Mouse (Mus musculus) macrophage (primary cell): ENCODE data around the gene Slc15a5. TPM values are rescaled to one million over a fixed set of nuclear protein-coding genes. Genes with fewer than 3 reads are reported as not detected.

Source experiments
- H3K27ac ChIP-seq: fragments of 350-480 bp; formaldehyde crosslinking; 2 replicates; pipeline ENCODE4 v1.9.0; 2021
- H3K36me3 ChIP-seq: fragments of 350-480 bp; formaldehyde crosslinking; 2 replicates; pipeline ENCODE4 v1.9.0; 2021; ENCODE audit errors: inconsistent target
- H3K4me3 ChIP-seq: fragments of 350-480 bp; formaldehyde crosslinking; 2 replicates; pipeline ENCODE4 v1.9.0; 2021; ENCODE audit errors: inconsistent target
- H3K79me2 ChIP-seq: fragments of 350-480 bp; formaldehyde crosslinking; 2 replicates; pipeline ENCODE4 v1.9.0; 2021; ENCODE audit errors: inconsistent target
- WGBS: methylation state at CpG from one replicate; pipeline ENCODE4 v1.1.7; 2026; ENCODE audit warnings: inconsistent platforms; ENCODE audit not compliant: missing documents; 5-methylcytosine and 5-hydroxymethylcytosine counted together
- polyA plus RNA-seq: library from polyadenylated mRNA; stranded (reverse); fragments of 250-400 nt; gene quantifications from 3 replicates; pipeline ENCODE4 v1.2.4, GENCODE M21; 2018; ENCODE audit warnings: inconsistent platforms

The Slc15a5 gene
- polyA plus RNA-seq, 1 experiment from 2014 or later = not detected

DNA sequence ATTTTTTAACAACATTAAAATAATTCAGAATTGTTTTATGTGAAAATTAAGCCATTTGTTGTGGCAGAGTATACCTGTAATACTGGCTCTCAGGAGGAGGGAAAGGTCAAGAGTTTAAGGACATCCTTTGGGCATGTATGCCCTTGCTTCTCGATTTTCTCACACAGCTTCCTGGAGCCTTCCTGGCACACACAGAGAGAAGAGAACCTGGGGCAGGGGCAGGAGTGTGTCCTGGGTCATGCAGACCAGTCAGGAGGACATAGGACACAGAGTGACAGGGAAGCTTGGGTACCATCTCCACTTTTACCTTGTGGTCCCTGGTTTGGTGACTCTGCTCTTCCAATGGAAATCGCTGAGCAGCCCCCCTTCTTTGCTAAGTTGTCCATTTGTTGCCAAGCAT lies 6.2 kb downstream of the Slc15a5 start:
- H3K36me3 ChIP-seq = no peaks in the 10 kb centered on the region
- WGBS = 83% methylated on average over 2 of the region's 2 CpGs
- no peak overlapping the region for H3K27ac ChIP-seq
- no peaks in the 10 kb centered on the region for H3K79me2 ChIP-seq
- no peak overlapping the region for H3K4me3 ChIP-seq

GRCm38 (mm10) chr6:138072963-138073339 lies 6.8 kb downstream of the Slc15a5 start:
- 91% methylated on average over 8 of the region's 8 CpGs for WGBS

DNA sequence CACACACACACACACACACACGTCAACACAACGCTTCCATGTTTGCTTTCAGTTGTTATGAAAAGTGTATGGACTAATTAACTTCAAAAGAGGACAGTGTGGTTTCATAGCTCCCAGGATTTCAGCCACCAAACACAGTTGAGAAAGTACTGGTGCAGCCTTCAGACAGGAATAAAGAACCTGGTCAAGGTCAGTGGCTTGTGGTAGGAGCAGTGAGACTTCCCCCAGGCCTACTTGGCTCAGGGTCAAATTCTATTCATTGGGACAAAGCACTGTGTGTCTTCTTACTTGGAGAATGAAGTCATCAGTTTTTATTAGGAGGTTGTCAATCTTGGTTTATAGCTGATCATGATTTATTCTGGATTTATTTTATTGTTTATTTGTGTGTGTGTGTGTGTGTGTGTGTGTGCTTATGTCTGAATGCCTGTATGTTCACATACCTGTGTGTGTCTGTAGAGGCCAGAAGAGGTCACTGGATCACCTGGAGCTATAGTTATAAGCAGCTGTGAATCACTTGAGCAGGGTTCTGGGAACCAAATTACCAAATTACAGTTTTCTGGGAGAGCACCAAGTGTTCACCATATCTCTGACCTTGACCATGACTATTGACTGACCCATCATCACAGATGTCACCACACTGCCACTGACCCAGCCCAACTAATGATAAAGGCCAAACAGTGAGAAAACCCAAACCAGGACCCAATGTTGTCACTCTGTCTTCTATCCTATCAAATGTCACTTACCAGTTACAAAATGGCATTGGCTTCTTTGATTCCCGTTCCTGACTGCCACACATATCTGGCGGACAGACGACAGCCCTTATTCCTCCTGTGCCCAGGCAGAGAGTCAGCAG lies 7.4 kb downstream of the Slc15a5 start:
- Histone ChIP-seq H3K36me3 (no peaks in the 10 kb centered on the region), H3K27ac (no peak overlapping the region), H3K79me2 (no peaks in the 10 kb centered on the region), H3K4me3 (no peak overlapping the region)
- WGBS = 97% methylated on average over 3 of the region's 5 CpGs

More at GRCm38 (mm10) chr6:138072963-138073339, 6.8 kb downstream of the Slc15a5 start:
- Histone ChIP-seq H3K27ac (no peak overlapping the region), H3K4me3 (no peak overlapping the region), H3K36me3 (no peaks in the 10 kb centered on the region), H3K79me2 (no peaks in the 10 kb centered on the region)

DNA sequence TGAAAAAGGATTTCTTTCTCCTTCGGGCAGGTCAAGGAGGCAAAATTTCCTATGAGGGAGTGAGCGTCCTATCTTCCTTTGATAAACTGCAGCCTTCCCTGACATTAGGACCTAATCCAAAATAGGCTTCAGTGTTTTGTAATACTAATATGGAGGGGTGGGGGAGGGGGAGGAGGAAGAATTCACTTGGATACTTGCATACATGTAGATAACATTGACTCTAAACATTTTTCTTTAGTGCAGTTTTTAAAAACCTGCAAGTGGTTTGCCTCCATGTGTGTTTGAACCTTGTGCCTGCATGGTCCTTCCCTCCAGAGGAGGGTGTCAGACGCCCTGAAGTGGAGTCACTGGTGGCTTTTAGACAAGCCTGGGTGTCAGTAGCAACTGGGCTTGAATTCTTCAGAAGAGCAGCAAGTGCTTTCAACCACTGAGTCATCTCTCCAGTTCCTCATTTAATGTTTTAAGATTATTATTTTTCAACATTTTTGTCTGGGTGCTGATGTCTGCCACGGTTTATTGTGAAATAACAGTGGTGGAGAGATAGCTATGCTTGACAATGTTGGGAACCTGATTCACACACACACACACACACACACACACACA lies 8.1 kb downstream of the Slc15a5 start:
- WGBS = 40% methylated on average over 4 of the region's 4 CpGs
- no peak overlapping the region for H3K27ac ChIP-seq

GRCm38 (mm10) chr6:138070720-138071504 lies 8.8 kb downstream of the Slc15a5 start:
- Histone ChIP-seq H3K4me3 (no peak overlapping the region), H3K79me2 (no peaks in the 10 kb centered on the region), H3K36me3 (no peaks in the 10 kb centered on the region), H3K27ac (no peak overlapping the region)
- WGBS = 92% methylated on average over 13 of the region's 13 CpGs

More for the DNA sequence above, 8.1 kb downstream of the Slc15a5 start:
- H3K79me2 ChIP-seq = no peaks in the 10 kb centered on the region
- H3K36me3 ChIP-seq = no peaks in the 10 kb centered on the region
- H3K4me3 ChIP-seq = no peak overlapping the region

- H3K79me2 ChIP-seq = no peaks in the 10 kb centered on the region
- no peak overlapping the region for H3K27ac ChIP-seq
- no peaks in the 10 kb centered on the region for H3K36me3 ChIP-seq
- WGBS = 90% methylated on average over 10 of the region's 10 CpGs
- H3K4me3 ChIP-seq = no peak overlapping the region
Measured at GRCm38 (mm10) chr6:138069921-138070320, 9.8 kb downstream of the Slc15a5 start.

GRCm38 (mm10) chr6:138055572-138055971 lies 24.1 kb downstream of the Slc15a5 start:
- no peaks in the 10 kb centered on the region for H3K36me3 ChIP-seq
- no peaks in the 10 kb centered on the region for H3K79me2 ChIP-seq
- H3K27ac ChIP-seq = no peak overlapping the region
- no peak overlapping the region for H3K4me3 ChIP-seq
- 68% methylated on average over 15 of the region's 15 CpGs for WGBS

DNA sequence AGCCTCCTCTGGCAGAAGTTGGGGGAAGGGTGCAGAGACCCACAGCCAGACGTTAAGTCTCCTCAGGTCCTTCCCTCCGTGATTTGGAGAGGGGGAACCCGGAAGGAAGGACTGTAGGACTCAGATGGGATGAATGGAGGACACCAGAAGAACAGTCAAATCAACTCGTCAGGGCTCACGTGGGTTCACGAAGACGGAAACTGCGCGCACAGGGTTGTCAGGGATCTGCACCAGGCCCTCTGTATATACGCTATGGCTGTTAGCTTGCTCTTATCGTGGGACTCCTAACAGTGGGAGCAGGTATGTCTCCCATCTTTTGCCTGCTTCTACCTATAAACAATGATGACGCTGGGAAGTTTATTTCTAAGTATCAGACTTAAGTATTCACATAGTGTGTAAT lies 24.8 kb downstream of the Slc15a5 start:
- WGBS = 92% methylated on average over 12 of the region's 12 CpGs
- Histone ChIP-seq H3K27ac (no peak overlapping the region), H3K4me3 (no peak overlapping the region), H3K79me2 (no peaks in the 10 kb centered on the region), H3K36me3 (no peaks in the 10 kb centered on the region)

- H3K79me2 ChIP-seq = no peaks in the 10 kb centered on the region
- no peak overlapping the region for H3K27ac ChIP-seq
- 57% methylated on average over 1 of the region's 1 CpGs for WGBS
- H3K36me3 ChIP-seq = no peaks in the 10 kb centered on the region
- no peak overlapping the region for H3K4me3 ChIP-seq
Measured at GRCm38 (mm10) chr6:138054166-138054565, 25.6 kb downstream of the Slc15a5 start.

DNA sequence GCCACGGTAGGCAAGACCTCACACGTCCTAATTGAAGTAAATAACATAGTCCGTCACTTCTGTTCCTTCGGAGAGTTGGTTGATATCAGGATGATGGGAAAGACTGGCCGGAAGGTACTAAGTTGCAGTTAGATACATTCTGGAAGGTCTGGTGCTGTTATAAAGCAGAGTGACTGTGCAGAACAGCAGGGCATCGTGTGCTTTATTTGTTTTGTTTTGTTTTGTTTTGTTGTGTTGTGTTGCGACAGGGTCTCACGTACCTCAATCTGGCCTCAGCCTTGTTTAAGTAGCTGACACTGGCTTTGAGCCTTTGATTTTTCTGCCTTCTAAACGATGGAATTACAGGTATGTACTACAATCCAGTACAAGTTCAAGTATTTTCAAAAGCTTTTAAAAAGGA lies 26.0 kb downstream of the Slc15a5 start:
- H3K4me3 ChIP-seq = no peak overlapping the region
- H3K27ac ChIP-seq = no peak overlapping the region
- WGBS = 86% methylated on average over 9 of the region's 9 CpGs
- H3K79me2 ChIP-seq = no peaks in the 10 kb centered on the region
- no peaks in the 10 kb centered on the region for H3K36me3 ChIP-seq

DNA sequence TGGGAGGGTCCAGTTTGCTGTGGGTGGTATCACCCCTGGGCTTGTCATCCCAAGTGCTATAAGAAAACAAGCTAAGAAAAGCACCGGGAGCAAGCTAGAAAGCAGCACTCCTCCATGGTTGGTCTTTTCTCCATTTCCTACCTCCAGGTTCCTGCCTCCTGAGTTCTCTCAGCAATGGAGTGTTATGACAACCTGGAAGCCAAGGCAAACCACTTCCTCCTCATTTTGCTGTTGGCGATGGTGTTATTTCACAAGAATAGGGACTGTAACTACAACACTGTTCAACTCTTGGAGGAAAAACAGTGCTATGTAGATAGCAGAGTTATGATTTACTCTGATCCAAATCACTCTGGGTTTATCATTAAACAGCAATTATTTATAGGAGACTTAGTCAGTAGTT lies 34.4 kb downstream of the Slc15a5 start:
- Histone ChIP-seq H3K36me3 (no peaks in the 10 kb centered on the region), H3K27ac (no peak overlapping the region), H3K79me2 (no peaks in the 10 kb centered on the region), H3K4me3 (no peak overlapping the region)
- WGBS = 51% methylated on average over 2 of the region's 2 CpGs

- no peaks in the 10 kb centered on the region for H3K79me2 ChIP-seq
- no peak overlapping the region for H3K27ac ChIP-seq
- WGBS = 88% methylated on average over 5 of the region's 5 CpGs
- H3K4me3 ChIP-seq = no peak overlapping the region
- no peaks in the 10 kb centered on the region for H3K36me3 ChIP-seq
Measured at GRCm38 (mm10) chr6:138042891-138043290, 36.8 kb downstream of the Slc15a5 start.

DNA sequence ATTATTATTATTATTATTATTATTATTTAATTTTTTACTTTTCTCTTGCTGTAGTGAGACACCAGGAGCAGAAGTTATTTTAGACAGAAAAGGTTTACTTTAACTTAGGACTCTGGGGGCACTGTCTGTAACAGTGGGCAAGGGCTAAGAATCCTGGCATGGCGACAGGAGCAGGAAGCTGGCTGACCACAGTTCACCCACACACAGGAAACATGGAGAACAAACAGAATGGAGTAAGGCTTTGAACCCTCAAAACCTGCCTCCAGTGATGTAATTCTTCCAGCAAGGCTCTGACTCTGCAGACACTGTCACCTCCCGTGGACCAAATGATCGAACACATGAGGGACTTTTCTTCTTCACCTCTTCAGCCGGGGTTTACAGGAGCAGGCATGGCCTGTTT lies 37.9 kb downstream of the Slc15a5 start:
- H3K4me3 ChIP-seq = no peak overlapping the region
- H3K27ac ChIP-seq = no peak overlapping the region
- H3K79me2 ChIP-seq = no peaks in the 10 kb centered on the region
- 24% methylated on average over 4 of the region's 4 CpGs for WGBS
- no peaks in the 10 kb centered on the region for H3K36me3 ChIP-seq

GRCm38 (mm10) chr6:138037587-138037986 lies 42.1 kb downstream of the Slc15a5 start:
- H3K79me2 ChIP-seq = no peaks in the 10 kb centered on the region
- no peak overlapping the region for H3K4me3 ChIP-seq
- H3K27ac ChIP-seq = no peak overlapping the region
- H3K36me3 ChIP-seq = no peaks in the 10 kb centered on the region
- 90% methylated on average over 4 of the region's 5 CpGs for WGBS

DNA sequence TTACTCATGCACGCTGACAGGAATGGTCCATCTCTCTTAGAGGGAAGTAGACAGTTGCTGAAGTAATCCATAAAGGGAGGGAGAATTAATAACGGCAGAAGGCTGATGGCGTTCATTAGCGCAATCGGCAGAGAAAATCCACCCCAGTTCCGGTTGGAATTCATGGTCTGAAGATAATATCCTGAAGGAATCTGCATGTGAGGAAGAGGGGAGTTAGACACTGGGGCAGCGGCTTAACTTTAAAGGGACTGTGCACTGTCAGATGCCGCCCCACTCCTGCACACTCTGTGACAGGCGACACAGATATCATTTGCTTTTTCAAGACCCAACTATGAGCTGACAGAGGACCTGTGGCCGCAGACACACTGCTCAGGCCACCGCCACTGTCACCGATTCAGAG lies 42.8 kb downstream of the Slc15a5 start:
- H3K79me2 ChIP-seq = no peaks in the 10 kb centered on the region
- H3K36me3 ChIP-seq = no peaks in the 10 kb centered on the region
- no peak overlapping the region for H3K27ac ChIP-seq
- no peak overlapping the region for H3K4me3 ChIP-seq
- WGBS = 94% methylated on average over 12 of the region's 12 CpGs
